Mouse (Mus musculus): ENCODE results near the gene Manf. TPM values are rescaled to one million over a fixed set of nuclear protein-coding genes. Genes with fewer than 3 reads are reported as not detected.

Manf gene
- 100 to 1,000 TPM; 157 to 169 TPM for polyA plus RNA-seq (2017; shearing (Covaris generic))

DNA sequence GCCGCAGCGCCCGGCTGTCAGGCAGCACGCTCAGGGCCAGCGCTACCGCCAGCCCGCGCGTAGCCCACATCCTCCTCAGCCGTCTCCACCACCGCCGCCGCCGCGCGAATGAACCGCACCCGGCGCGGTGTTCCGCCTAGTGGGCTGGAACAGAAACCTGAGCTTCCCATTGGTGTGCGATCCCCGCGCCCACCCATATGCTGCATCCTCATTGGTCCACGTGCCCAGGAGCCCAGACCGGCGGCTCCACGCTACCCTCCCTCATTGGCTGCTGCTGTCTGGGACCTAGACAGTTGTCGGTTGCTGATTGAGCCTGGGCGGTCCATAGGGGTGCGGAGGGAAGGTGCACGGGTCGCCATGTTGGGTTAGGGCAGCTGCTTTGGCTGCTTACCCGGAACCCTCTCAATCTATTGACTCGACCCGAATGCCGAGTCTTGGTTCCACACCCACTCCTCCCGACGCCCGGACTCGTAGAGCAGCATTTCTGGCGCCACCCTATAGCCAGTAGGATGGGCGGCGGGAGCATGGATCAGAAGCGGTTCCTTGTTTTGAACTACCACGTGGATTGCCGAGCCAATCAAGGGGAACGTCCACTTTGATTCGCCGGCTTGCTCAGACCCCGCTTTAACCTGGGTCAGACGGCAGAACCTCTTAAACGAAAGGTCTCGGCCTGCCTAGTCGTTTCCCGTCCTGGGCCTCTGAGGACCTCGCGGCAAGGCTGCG lies at the start of gene Manf:
Gene Manf (minus strand): TSS at position 151 of the 723 bp plus-strand sequence.

DNA sequence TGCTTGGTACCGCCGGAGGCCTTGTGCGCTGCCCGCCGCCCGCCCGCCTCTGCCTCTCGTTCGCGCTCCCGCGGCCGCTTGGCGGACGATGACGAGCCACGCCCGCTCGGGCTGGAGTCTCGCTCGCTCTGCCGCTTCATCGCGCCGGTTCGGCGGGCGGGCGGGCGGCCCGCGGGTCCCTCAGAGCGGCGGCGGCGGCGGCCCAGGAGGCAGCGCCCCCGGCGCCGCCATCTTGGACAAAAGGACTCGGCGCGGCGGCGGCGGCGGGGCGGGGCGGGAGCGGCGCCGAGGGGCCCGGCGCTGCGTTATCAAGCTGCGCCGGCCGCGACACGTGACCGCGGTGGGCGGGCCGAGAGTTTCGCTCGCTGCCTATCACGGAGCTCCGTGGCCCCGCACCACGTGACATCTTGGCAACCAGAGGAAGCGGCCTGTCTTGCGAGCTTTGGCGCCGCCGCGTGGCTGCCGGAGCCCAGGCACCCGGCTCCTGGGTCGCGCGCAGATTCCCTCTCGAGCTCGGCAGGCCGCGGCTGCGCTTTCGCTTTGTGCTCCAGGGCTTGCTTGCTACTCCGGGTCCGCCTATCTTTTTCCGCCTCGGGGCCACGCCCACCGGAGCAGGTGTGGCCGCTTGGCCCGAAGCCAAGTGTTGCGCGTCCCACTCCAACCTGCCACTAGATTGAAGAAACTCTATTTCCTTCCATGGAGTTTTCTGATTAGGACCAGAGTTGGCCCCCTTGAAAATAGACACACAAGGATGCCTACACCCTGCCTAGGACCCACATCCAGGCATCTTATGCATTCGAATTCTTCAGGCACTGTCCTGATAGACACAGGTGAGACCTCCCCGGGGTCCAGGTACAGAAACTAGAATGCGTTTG lies 4.7 kb downstream of the Manf start, which contains the start of gene Rbm15b:
Gene Rbm15b (minus strand): TSS at position 601 of the 875 bp plus-strand sequence.

DNA sequence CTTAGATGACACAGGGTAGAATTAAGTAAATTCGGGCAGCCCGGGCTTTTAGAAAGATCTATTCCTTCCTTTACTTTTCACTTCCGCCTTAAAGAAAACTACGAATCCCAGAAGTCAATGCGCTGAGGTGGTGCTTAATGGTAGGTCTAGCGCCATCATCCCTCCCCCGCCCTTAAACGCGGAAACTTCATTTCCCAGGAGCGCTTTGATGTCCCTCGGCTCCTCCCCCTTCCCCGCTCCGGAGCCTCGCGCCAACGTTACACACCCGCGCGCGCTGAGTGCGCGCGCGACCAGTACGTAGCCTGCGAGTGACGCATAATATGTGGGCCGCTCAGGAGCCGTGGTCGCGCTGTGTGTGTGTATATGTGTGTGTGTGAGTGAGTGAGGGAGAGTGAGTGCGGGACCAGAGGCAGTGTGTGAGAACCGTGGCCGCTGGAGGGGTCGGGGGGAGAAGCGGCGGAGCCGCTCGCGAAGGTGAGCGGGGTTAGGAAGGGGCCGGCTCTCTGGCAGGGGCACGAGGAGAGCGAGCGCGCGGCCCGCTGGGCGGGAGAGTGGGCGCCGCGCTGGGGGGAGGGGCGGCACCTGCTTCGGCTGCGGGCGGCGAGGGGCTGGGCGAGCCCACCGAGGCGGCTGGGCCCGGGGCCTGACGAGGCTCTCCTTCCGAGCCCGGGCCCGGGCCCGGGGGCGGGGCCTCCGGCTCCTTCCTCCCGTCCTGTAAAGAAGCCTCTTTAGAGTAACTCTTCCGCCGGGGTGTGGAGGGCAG lies 70.0 kb downstream of the Manf start, which contains the start of gene Dcaf1:
Gene Dcaf1 (plus strand): TSS at position 257 of the 763 bp plus-strand sequence.

DNA sequence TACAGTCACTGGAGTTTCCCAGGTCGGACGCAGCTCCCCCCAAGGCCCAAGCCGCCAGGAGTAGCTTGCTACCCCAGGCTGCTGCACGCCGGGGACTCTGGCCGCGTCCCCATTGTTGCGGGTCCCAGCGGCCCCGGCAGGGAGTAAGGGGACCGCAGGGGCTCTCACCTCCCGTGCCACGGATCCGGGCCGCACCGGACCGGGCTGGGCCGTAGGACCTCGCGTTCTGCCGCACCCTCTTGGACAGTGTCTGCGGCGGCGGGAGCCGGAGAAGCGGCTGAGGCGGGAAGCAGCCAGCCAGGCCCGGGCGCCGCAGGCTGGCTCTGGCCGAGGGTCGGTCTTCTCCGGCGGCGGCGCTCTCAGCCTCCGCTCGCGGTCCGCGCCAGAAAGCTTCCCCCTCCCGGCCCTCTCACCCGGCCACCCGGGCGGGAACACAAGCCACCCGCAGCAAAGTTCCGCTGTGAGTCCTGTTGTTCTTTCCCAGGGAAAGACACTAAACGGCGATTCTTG lies 102.9 kb downstream of the Manf start, which contains the start of gene Rad54l2:
Gene Rad54l2 (minus strand): TSS at position 383 of the 510 bp plus-strand sequence.

Other genes with a start within 250 kb of the Manf start
- gene Grm2, start 235.9 kb downstream of the Manf start, polyA plus RNA-seq (2017; shearing (Covaris generic)): under 1 TPM in 1 of 2 experiments, not detected in 1; 0.09 TPM
- 10 to 100 TPM; 61.0 to 64.1 TPM for gene Tex264, start 206.1 kb downstream of the Manf start, polyA plus RNA-seq (2017; shearing (Covaris generic))
- gene Rad54l2, start 102.8 kb downstream of the Manf start, polyA plus RNA-seq (2017; shearing (Covaris generic)): 1 to 10 TPM; 6.4 to 7.5 TPM
- gene Dcaf1, start 70.1 kb downstream of the Manf start, polyA plus RNA-seq (2017; shearing (Covaris generic)): 10 to 100 TPM; 25.8 to 29.9 TPM
- 10 to 100 TPM; 16.8 to 24.2 TPM for gene Rbm15b, start 4.6 kb downstream of the Manf start, polyA plus RNA-seq (2017; shearing (Covaris generic))

Data from activated CD4-positive, CD25-positive, alpha-beta regulatory T cell (primary cell).